Mouse (Mus musculus) frontal cortex, postnatal 25 days (tissue): Measurements from ENCODE around the gene Gm21761.
"Not testable (repeated sequence)": the region's sequence is repeated elsewhere in the genome, so short reads cannot be mapped to it uniquely, and the experiment has no call there.

Experiments
- DNase-seq, 2 experiments: peaks; one replicate each; pipeline ENCODE4 v3.0.0; 2022; ENCODE audit warnings: low spot score in 2 of 2

The Gm21761 gene

GRCm38 (mm10) chr13:119929172-119929571 is at the start of gene Gm21761:
Gm21761 (minus strand) TSS chr13:119929272.
- not testable (repeated sequence) for DNase-seq

- DNase-seq: not testable (repeated sequence)
Measured at GRCm38 (mm10) chr13:119969163-119969562, 40.1 kb upstream of the Gm21761 start.

- DNase-seq: not testable (repeated sequence)
Measured at GRCm38 (mm10) chr13:119968193-119968592, 39.1 kb upstream of the Gm21761 start.

GRCm38 (mm10) chr13:119965968-119966367 is 36.9 kb upstream of the Gm21761 start:
- not testable (repeated sequence) for DNase-seq

GRCm38 (mm10) chr13:119965302-119965952 is 36.4 kb upstream of the Gm21761 start:
- DNase-seq: not testable (repeated sequence)

GRCm38 (mm10) chr13:119962856-119963255 is 33.8 kb upstream of the Gm21761 start:
- DNase-seq: not testable (repeated sequence)

GRCm38 (mm10) chr13:119955567-119955966 is 26.5 kb upstream of the Gm21761 start:
- not testable (repeated sequence) for DNase-seq

- not testable (repeated sequence) for DNase-seq
Measured at GRCm38 (mm10) chr13:119955089-119955488, 26.0 kb upstream of the Gm21761 start.

GRCm38 (mm10) chr13:119950706-119951105 is 21.6 kb upstream of the Gm21761 start, which contains the start of gene B020031M17Rik:
B020031M17Rik (minus strand) TSS chr13:119950806.
- DNase-seq: not testable (repeated sequence)

GRCm38 (mm10) chr13:119924597-119925340 is 4.3 kb downstream of the Gm21761 start:
- DNase-seq: not testable (repeated sequence)

- DNase-seq: not testable (repeated sequence)
Measured at GRCm38 (mm10) chr13:119916966-119917722, 11.9 kb downstream of the Gm21761 start.

GRCm38 (mm10) chr13:119916449-119916848 is 12.6 kb downstream of the Gm21761 start:
- not testable (repeated sequence) for DNase-seq

- not testable (repeated sequence) for DNase-seq
Measured at GRCm38 (mm10) chr13:119898549-119898948, 30.5 kb downstream of the Gm21761 start.

GRCm38 (mm10) chr13:119894685-119895084 is 34.4 kb downstream of the Gm21761 start, which contains the start of gene Tcstv1:
Tcstv1 (minus strand) TSS chr13:119894785.
- DNase-seq: not testable (repeated sequence)

- not testable (repeated sequence) for DNase-seq
Measured at GRCm38 (mm10) chr13:119886896-119887295, 42.2 kb downstream of the Gm21761 start.

- DNase-seq: not testable (repeated sequence)
Measured at GRCm38 (mm10) chr13:119864395-119864999, 64.6 kb downstream of the Gm21761 start.

- not testable (repeated sequence) for DNase-seq
Measured at GRCm38 (mm10) chr13:119862399-119862798, 66.7 kb downstream of the Gm21761 start.
